Mouse (Mus musculus): ENCODE measurements around the gene Homer3. TPM values are rescaled to one million over a fixed set of nuclear protein-coding genes. Genes with fewer than 3 reads are reported as not detected.
A peak's percentile ranks its signal among the peaks of the same experiment; 100 is the strongest.

The Homer3 gene
- polyA plus RNA-seq, 1 experiment from 2014 or later: 47.0 TPM

- ATAC-seq (ENCODE audit: low FRiP score): no peak
These were observed 14.3 kb upstream of the Homer3 start for GRCm38 (mm10) chr8:70268311-70268710.

GRCm38 (mm10) chr8:70268799-70269565 is 13.6 kb upstream of the Homer3 start:
- Histone ChIP-seq H3K36me3 (peaks cover 34% of the 10 kb centered on the region), H3K9ac (no peak overlapping the region), H3K9me3 (no peaks in the 10 kb centered on the region), H3K4me2 (no peak overlapping the region), H3K4me1 (replicated peaks) (no peaks in the 10 kb centered on the region), H3K27ac (no peak overlapping the region), H3K27me3 (no peaks in the 10 kb centered on the region), H3K4me3 (no peak overlapping the region)
- WGBS: 67% methylated on average over 11 of the region's 11 CpGs
- no peak for ATAC-seq (ENCODE audit: low FRiP score)

More at GRCm38 (mm10) chr8:70268311-70268710, 14.3 kb upstream of the Homer3 start:
- Histone ChIP-seq H3K36me3 (peaks cover 41% of the 10 kb centered on the region), H3K9me3 (no peaks in the 10 kb centered on the region), H3K4me3 (no peak overlapping the region), H3K4me1 (replicated peaks) (no peaks in the 10 kb centered on the region), H3K27ac (0 out of 2 replicates have a peak overlapping the region, but pooled peaks have one; percentile 4), H3K27me3 (no peaks in the 10 kb centered on the region), H3K9ac (no peak overlapping the region), H3K4me2 (no peak overlapping the region)
- 54% methylated on average over 5 of the region's 5 CpGs for WGBS

GRCm38 (mm10) chr8:70272949-70273348 is 9.7 kb upstream of the Homer3 start:
- Histone ChIP-seq H3K4me1 (replicated peaks) (no peaks in the 10 kb centered on the region), H3K27me3 (no peaks in the 10 kb centered on the region), H3K9me3 (no peaks in the 10 kb centered on the region), H3K27ac (no peak overlapping the region), H3K4me3 (no peak overlapping the region), H3K4me2 (no peak overlapping the region), H3K36me3 (no peaks in the 10 kb centered on the region), H3K9ac (no peak overlapping the region)
- no peak for ATAC-seq (ENCODE audit: low FRiP score)
- WGBS: 70% methylated on average over 3 of the region's 3 CpGs

GRCm38 (mm10) chr8:70274350-70274749 is 8.3 kb upstream of the Homer3 start:
- no peak overlapping the region for H3K4me3 ChIP-seq
- H3K4me2 ChIP-seq: no peak overlapping the region
- H3K36me3 ChIP-seq: no peaks in the 10 kb centered on the region
- peaks cover 3% of the 10 kb centered on the region; the same call in 1 of the 2 replicates for H3K4me1 ChIP-seq (replicated peaks)
- 0 out of 2 replicates have a peak, but pooled peaks cover 4% of the 10 kb centered on the region for H3K27me3 ChIP-seq
- no peak for ATAC-seq (ENCODE audit: low FRiP score)
- H3K9me3 ChIP-seq: no peaks in the 10 kb centered on the region
- H3K9ac ChIP-seq: no peak overlapping the region
- H3K27ac ChIP-seq: no peak overlapping the region

GRCm38 (mm10) chr8:70276476-70276875 is 6.2 kb upstream of the Homer3 start:
- Histone ChIP-seq H3K27ac (no peak overlapping the region), H3K4me2 (no peak overlapping the region), H3K9ac (no peak overlapping the region), H3K9me3 (no peaks in the 10 kb centered on the region), H3K4me1 (replicated peaks) (peaks cover 5% of the 10 kb centered on the region; the same call in 1 of the 2 replicates), H3K27me3 (0 out of 2 replicates have a peak, but pooled peaks cover 4% of the 10 kb centered on the region), H3K36me3 (no peaks in the 10 kb centered on the region), H3K4me3 (no peak overlapping the region)
- ATAC-seq (ENCODE audit: low FRiP score): no peak
- WGBS: 89% methylated on average over 3 of the region's 3 CpGs

GRCm38 (mm10) chr8:70278175-70278574 is 4.5 kb upstream of the Homer3 start:
- no peak overlapping the region for H3K27ac ChIP-seq
- 0 out of 2 replicates have a peak, but pooled peaks cover 4% of the 10 kb centered on the region for H3K27me3 ChIP-seq
- no peak overlapping the region for H3K4me2 ChIP-seq
- ATAC-seq (ENCODE audit: low FRiP score): no peak
- no peaks in the 10 kb centered on the region for H3K36me3 ChIP-seq
- peaks cover 18% of the 10 kb centered on the region for H3K4me1 ChIP-seq (replicated peaks)
- no peaks in the 10 kb centered on the region for H3K9me3 ChIP-seq
- 65% methylated on average over 15 of the region's 15 CpGs for WGBS
- no peak overlapping the region for H3K9ac ChIP-seq
- H3K4me3 ChIP-seq: no peak overlapping the region

GRCm38 (mm10) chr8:70279266-70279665 is 3.4 kb upstream of the Homer3 start:
- no peak overlapping the region for H3K4me3 ChIP-seq
- H3K27ac ChIP-seq: no peak overlapping the region
- no peaks in the 10 kb centered on the region for H3K9me3 ChIP-seq
- no peak for ATAC-seq (ENCODE audit: low FRiP score)
- 0 out of 2 replicates have a peak, but pooled peaks cover 4% of the 10 kb centered on the region for H3K27me3 ChIP-seq
- 74% methylated on average over 8 of the region's 8 CpGs for WGBS
- H3K4me1 ChIP-seq (replicated peaks): peaks cover 27% of the 10 kb centered on the region
- peak overlapping the region; percentile 35; the same call in 1 of the 2 replicates for H3K9ac ChIP-seq
- no peaks in the 10 kb centered on the region for H3K36me3 ChIP-seq
- H3K4me2 ChIP-seq: no peak overlapping the region

GRCm38 (mm10) chr8:70281001-70281400 is 1.6 kb upstream of the Homer3 start:
- no peak overlapping the region for H3K4me3 ChIP-seq
- no peak overlapping the region for H3K9ac ChIP-seq
- ATAC-seq (ENCODE audit: low FRiP score): no peak
- 56% methylated on average over 3 of the region's 3 CpGs for WGBS
- H3K9me3 ChIP-seq: no peaks in the 10 kb centered on the region
- peak overlapping the region; percentile 8; the same call in 1 of the 2 replicates for H3K27ac ChIP-seq
- peaks cover 36% of the 10 kb centered on the region for H3K4me1 ChIP-seq (replicated peaks)
- no peak overlapping the region for H3K4me2 ChIP-seq
- peaks cover 12% of the 10 kb centered on the region for H3K36me3 ChIP-seq
- H3K27me3 ChIP-seq: 0 out of 2 replicates have a peak, but pooled peaks cover 4% of the 10 kb centered on the region

- peak; percentile 65 for ATAC-seq (ENCODE audit: low FRiP score)
- peaks cover 33% of the 10 kb centered on the region for H3K4me1 ChIP-seq (replicated peaks)
- WGBS: under 1% methylated on average over 54 of the region's 55 CpGs
- peaks cover 35% of the 10 kb centered on the region for H3K36me3 ChIP-seq
- H3K9me3 ChIP-seq: no peaks in the 10 kb centered on the region
- H3K4me3 ChIP-seq: peak overlapping the region; percentile 75
- H3K9ac ChIP-seq: peak overlapping the region; percentile 94
- peak overlapping the region; percentile 55 for H3K27ac ChIP-seq
- 0 out of 2 replicates have a peak, but pooled peaks cover 1% of the 10 kb centered on the region for H3K27me3 ChIP-seq
- peak overlapping the region; percentile 74 for H3K4me2 ChIP-seq
These were observed 780 bp downstream of the Homer3 start for GRCm38 (mm10) chr8:70283136-70284077.

- Histone ChIP-seq H3K4me2 (peak overlapping the region; percentile 74), H3K36me3 (peaks cover 45% of the 10 kb centered on the region), H3K9ac (no peak overlapping the region), H3K9me3 (no peaks in the 10 kb centered on the region), H3K4me3 (no peak overlapping the region), H3K4me1 (replicated peaks) (peaks cover 33% of the 10 kb centered on the region), H3K27ac (no peak overlapping the region), H3K27me3 (no peaks in the 10 kb centered on the region)
- ATAC-seq (ENCODE audit: low FRiP score): no peak
- WGBS: 74% methylated on average over 5 of the region's 5 CpGs
These were observed 1.8 kb downstream of the Homer3 start for GRCm38 (mm10) chr8:70284421-70284820.

GRCm38 (mm10) chr8:70285304-70285703 is 2.7 kb downstream of the Homer3 start:
- WGBS: 98% methylated on average over 15 of the region's 15 CpGs
- Histone ChIP-seq H3K27me3 (no peaks in the 10 kb centered on the region), H3K27ac (no peak overlapping the region), H3K4me1 (replicated peaks) (peaks cover 33% of the 10 kb centered on the region), H3K9ac (no peak overlapping the region), H3K36me3 (peaks cover 52% of the 10 kb centered on the region), H3K9me3 (no peaks in the 10 kb centered on the region), H3K4me2 (no peak overlapping the region), H3K4me3 (no peak overlapping the region)
- no peak for ATAC-seq (ENCODE audit: low FRiP score)

- Histone ChIP-seq H3K36me3 (peaks cover 67% of the 10 kb centered on the region), H3K9me3 (no peaks in the 10 kb centered on the region), H3K27ac (no peak overlapping the region), H3K9ac (no peak overlapping the region), H3K4me2 (no peak overlapping the region), H3K4me1 (replicated peaks) (peaks cover 28% of the 10 kb centered on the region), H3K4me3 (no peak overlapping the region), H3K27me3 (no peaks in the 10 kb centered on the region)
- no peak for ATAC-seq (ENCODE audit: low FRiP score)
- WGBS: 90% methylated on average over 8 of the region's 8 CpGs
These were observed 4.1 kb downstream of the Homer3 start for GRCm38 (mm10) chr8:70286737-70287136.

Data from hindbrain, embryonic 13.5 days (tissue).